Mouse (Mus musculus) heart, adult 11 months (tissue): ENCODE data around the gene Ndrg3.

Experiments
- DNase-seq: peaks from one replicate; pipeline ENCODE4 v3.0.0; 2022

The Ndrg3 gene

GRCm38 (mm10) chr2:156996576-156996975 is 4.7 kb upstream of the Ndrg3 start:
- DNase-seq = peak; percentile 90

- peak; percentile 80 for DNase-seq
Measured at GRCm38 (mm10) chr2:156990727-156991431, 977 bp downstream of the Ndrg3 start.

GRCm38 (mm10) chr2:156987316-156987715 is 4.5 kb downstream of the Ndrg3 start:
- peak; percentile 64 for DNase-seq

- DNase-seq = peak; percentile 95
Measured at GRCm38 (mm10) chr2:156982864-156983263, 9.0 kb downstream of the Ndrg3 start.

- peak; percentile 55 for DNase-seq
Measured at GRCm38 (mm10) chr2:156981291-156981690, 10.6 kb downstream of the Ndrg3 start.

DNA sequence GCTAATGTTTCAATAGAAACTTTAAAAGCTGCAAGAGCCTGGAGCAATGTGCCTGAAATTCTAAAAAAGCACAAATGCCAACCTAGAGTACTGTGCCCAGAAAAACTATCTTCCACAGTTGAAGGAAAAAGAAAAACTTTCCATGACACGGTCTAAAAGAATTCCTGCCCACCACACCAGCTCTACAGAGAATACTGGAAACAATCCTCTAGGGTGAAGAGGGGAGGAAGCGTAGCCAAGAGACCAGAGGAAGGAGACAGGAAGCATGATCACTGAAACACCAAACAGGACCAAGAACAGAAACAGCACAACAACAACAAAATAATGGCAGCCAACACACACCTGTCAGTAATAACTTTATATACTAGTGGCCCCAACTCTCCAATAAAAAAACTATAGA is 11.8 kb downstream of the Ndrg3 start:
- peak; percentile 80 for DNase-seq

- DNase-seq = peak; percentile 46
Measured at GRCm38 (mm10) chr2:156976711-156977110, 15.1 kb downstream of the Ndrg3 start.

DNA sequence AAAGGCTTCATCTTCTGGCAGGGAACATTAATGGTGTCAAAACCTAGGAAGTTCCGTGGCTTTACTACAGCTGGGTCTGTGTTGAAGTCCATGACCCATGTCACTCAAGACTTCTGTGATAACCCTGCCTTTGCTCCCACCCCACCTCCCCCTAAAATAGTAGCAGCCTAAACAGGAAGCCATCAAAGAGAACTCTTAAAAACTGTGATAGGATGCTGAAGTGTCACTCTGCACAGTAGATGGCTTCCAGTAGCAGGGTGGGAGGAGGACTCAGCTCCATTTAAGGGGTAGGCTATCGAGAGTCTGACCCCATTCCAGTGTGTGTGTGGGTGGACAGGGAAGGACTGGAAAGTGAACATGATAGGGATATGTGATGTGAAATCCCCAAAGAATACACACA is 16.9 kb downstream of the Ndrg3 start:
- peak; percentile 92 for DNase-seq

DNA sequence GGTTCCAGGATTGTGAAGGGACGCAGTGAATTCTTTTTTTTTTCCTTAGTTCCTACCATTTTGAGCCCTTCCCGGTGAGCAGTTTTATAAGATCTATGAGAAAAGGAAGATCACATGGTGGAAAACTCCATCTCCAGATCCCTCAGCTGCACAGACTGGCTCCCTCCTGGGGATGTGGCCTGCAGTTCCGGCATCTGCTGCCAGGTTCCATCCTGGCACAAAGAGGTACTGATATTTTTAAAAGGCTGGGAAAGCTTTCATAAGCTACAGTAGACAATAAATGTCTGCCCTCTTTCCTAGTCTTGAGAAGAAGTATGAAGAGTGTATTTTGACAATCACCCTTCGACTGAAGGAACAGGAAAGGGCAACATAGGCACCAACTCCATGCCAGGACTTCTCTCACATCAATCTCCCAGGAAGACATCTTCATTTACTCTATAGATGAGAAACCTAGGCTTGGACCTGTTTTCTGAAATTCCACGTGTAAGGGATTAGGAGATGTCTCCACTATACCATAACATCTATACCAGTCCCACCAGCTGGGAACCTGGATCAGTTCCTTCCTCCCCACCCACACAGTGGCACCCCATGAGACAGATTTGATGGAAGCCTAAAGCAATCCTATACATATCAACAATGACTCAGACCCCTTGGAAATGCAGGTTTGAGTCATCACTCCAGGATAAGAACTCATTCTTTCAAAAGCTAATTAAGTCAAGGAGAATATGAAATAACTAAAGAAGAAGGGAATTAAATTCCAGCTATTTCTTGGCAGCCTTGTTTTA is 18.3 kb downstream of the Ndrg3 start:
- peak; percentile 90 for DNase-seq

DNA sequence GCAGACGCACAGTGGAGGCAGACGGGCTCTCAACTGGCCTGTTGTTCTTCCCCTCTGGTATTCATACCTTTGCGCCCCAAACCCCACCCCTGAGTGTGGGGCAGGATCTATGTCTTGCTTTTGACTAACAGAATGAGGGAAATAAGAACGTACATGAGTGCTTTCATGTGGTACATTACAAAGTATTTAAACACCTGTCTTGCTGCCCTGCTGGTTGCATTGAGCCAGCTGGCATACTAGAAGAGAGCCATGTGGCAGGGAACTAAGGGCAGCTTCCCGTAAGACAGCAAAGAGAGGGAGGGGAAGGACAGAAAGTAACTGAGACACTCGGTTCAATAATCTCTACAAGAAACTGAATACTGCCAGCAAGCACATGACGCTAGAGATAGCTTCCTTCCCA is 21.6 kb downstream of the Ndrg3 start:
- DNase-seq = peak; percentile 82

GRCm38 (mm10) chr2:156968501-156968900 is 23.4 kb downstream of the Ndrg3 start:
- DNase-seq = peak; percentile 82

- peak; percentile 89 for DNase-seq
Measured at GRCm38 (mm10) chr2:156967388-156967787, 24.5 kb downstream of the Ndrg3 start.

- DNase-seq = peak; percentile 76
Measured at GRCm38 (mm10) chr2:156963891-156964290, 28.0 kb downstream of the Ndrg3 start.

- no peak for DNase-seq
Measured at GRCm38 (mm10) chr2:156958496-156959252, 33.2 kb downstream of the Ndrg3 start.

GRCm38 (mm10) chr2:156957035-156957434 is 34.8 kb downstream of the Ndrg3 start:
- no peak for DNase-seq

- DNase-seq = no peak
Measured at GRCm38 (mm10) chr2:156956306-156956705, 35.5 kb downstream of the Ndrg3 start.

- DNase-seq = no peak
Measured at GRCm38 (mm10) chr2:156954463-156954862, 37.4 kb downstream of the Ndrg3 start.

DNA sequence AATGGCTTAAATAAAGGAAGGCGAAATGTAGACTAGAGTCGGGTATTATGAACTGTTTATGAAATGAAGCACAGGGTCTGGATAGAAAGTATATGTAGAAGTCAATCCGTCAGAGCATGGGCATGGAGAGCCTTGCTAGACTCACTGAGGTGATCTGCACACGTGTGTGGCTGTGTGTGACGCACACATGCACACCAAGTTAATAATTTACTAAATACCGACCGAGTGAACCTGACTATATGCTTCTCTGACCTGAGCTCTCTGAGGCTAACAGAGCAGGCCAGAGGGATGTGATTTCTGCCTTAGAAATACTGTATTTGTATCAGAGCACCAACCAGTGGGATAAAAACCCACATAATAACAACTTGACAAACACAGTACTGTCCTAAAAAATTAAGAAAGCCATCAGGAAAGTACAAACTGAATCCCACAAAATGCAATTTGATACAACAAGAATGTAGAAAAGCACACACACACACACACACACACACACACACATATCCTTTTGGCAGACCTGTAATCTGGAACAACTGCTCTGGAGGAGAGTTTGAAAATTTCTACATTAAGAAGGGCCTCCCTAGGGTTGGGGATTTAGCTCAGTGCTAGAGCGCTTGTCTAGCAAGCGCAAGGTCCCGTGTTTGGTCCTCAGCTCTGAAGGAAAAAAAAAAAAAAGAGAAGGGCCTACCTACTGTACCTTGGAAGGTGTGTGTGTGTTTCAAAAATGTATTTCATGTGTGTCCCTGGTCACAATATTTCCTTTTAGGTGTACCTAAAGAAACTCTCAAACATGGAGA is 40.4 kb downstream of the Ndrg3 start:
- DNase-seq = no peak

DNA sequence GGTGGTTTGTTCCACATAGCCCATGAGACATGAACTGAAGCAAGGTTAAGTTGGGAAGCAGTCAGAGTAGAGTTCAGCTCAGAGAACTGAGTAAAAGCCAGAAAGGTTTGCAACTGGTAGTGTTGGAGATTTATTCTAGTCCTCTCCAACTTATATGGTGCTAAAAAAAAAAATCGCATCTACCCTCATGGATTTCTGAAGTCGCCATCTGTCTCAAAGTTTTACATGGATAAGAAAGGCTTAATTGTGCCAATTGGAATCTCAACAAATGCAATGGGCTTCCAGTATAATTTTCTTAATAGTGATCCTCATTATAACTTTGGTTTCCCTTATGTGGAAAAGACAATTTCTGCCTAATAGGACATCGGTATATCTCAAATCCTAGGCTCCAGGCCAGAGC is 41.0 kb downstream of the Ndrg3 start:
- no peak for DNase-seq

DNA sequence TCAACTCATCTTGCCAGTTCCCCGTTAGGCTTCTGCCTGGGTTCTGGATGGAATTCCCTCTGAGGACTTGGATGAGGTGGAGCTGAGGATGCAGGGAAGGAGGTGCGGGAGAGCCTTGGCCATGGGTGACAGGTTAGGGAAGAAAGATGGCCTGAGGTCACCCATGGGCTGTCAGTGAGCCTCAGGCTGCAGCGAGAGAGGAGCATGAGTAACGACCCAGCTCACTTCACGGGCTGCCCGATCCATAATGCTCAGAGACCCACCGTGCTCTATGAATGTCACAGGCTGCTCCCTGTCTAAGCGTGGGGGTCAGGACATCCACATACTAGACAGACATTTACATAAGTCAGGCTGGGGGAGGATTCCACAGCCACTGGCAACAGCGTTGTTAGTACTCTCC is 50.3 kb downstream of the Ndrg3 start:
- peak; percentile 83 for DNase-seq

- peak; percentile 66 for DNase-seq
Measured at GRCm38 (mm10) chr2:156939926-156940325, 51.9 kb downstream of the Ndrg3 start.

GRCm38 (mm10) chr2:156937795-156938194 is 54.1 kb downstream of the Ndrg3 start:
- peak; percentile 23 for DNase-seq

- no peak for DNase-seq
Measured at GRCm38 (mm10) chr2:156935005-156935404, 56.9 kb downstream of the Ndrg3 start.
